Mouse (Mus musculus) bone marrow, adult 2 months (tissue): ENCODE data around the gene Pef1.

Source experiments
- CTCF ChIP-seq: fragments of 200-500 bp; IDR thresholded peaks from 2 replicates; pipeline ENCODE4 v1.5.1; 2011; ENCODE audit warnings: low read length, control low read depth; ENCODE audit not compliant: control insufficient read depth, insufficient read depth
- POLR2A ChIP-seq: fragments of 200-500 bp; IDR thresholded peaks from 2 replicates; pipeline ENCODE4 v1.6.1; 2011; ENCODE audit warnings: low read depth, mild to moderate bottlenecking, control low read depth, low read length, borderline replicate concordance; ENCODE audit not compliant: control insufficient read depth

- no peak for TF ChIP-seq CTCF
- TF ChIP-seq POLR2A: no peak
These were observed 6.6 kb downstream of the Pef1 start for GRCm38 (mm10) chr4:130108929-130109328.
